Mouse (Mus musculus): ENCODE measurements around the gene Cul5. TPM values are rescaled to one million over a fixed set of nuclear protein-coding genes. Genes with fewer than 3 reads are reported as not detected.

Cul5 gene
- polyA plus RNA-seq (2015; fragmentation: Illumina TruSeq; extraction: RNeasy Lipid Tissue Mini Kit (QIAGEN cat#74804); ENCODE audit: insufficient read depth, low read depth, low replicate concordance) = 3.8 TPM

DNA sequence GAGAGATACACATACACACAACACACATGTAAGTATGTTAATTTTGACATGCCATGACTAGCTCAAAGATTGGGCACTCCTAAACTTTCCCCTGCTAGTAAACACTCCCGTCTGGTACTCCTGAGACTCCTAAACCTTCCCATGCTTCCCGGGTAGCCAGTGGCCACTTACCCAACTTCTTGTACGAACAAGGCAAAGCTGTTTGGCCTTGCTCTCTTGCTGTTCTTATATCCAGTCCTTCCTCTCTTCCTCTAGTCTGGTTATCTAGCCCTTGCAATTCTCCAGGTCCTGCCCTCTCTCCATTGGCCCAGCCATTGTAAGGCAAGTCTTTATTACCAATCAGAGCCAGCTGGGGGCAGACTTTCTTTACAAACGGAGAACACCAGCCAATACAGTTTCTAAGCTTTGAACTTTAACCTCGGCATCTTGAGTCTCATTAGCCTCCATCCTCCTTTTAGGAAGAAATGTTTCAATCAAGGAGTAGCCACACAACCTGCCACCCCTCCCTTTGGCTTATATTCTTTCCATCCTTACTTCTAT lies at the start of gene Cul5:
TSS of gene Cul5 (minus strand) at position 335 of the 540 bp plus-strand sequence.

DNA sequence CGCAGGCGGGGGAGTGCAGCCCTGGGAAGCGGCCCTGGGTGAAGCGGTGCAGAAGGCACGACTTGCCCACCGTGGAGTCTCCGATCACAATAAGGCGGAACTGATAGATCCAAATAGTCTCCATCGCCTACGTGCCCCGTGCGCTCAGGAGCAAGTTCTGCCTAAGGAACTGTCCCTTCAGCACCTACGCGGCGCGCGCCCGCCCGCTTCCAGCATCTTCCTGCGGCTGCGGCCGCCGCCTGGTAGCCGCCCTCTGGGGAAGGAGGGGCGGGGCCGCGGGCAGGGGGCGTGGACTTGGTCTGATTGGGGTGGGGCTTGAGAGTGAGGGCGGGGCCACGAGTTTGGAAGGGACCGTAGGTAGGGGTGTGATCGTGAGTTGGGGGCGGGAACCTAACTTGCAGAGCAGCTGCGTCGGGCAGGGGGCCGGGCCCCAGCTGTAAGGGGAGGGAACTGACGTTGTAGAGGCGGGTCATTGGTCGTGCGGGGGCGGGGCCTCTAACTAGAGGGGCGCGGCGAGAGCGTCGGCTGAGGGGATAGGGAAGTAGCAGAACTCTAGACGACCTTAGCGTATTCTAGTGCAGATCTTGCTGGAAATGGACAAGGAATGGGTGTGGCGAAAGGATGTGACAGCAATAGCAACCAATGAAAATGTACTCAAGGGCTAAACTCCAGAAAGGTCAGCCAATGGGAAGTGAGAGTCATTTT lies 36.3 kb upstream of the Cul5 start, which contains the start of gene Rab39:
TSS of gene Rab39 (minus strand) at position 241 of the 705 bp plus-strand sequence.

DNA sequence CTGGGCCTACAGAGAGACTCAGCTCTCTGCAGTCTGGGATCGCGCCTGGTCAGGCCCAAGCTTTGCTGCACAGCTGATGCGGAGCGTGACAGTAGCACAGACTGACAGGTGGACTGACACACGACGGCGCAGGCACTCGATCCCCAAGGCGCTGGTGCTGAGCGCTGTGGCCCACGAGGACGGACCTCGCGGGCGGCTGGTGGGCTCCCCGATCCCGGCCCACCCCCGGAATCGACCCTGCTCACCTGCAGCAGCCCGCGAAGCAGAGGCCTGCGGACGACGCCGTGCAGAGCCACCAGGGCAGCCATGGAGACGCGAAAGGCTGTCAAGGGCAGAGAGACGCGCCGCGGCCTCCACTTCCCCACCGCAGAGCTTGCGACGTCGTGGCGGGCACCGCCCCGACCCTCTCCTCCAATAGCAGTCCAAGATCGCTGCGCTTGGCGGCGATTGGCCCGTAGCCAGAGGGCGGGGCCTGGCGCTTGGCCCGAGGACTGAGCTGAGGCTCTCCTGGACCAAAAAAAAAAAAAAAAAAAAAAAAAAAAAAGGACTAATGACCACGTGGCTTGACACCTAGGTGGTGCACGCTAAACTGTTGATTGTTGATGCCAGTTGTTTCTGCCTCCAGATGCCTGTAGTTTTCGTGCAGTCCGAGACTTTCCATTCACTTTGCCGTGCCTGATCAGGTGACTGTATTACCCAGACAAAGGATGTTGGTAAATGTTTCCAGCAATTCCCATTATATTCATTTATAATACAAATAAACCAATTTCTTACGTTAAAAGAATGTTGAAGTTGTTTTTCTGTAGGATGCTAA lies 59.6 kb downstream of the Cul5 start, which contains the start of gene Acat1:
TSS of gene Acat1 (minus strand) at position 415 of the 814 bp plus-strand sequence.

Other genes starting within 250 kb of the Cul5 start
- 2.0 TPM for gene Atm, start 133.3 kb downstream of the Cul5 start, polyA plus RNA-seq (2015; fragmentation: Illumina TruSeq; extraction: RNeasy Lipid Tissue Mini Kit (QIAGEN cat#74804); ENCODE audit: insufficient read depth, low read depth, low replicate concordance)
- 1.4 TPM for gene Npat, start 133.0 kb downstream of the Cul5 start, polyA plus RNA-seq (2015; fragmentation: Illumina TruSeq; extraction: RNeasy Lipid Tissue Mini Kit (QIAGEN cat#74804); ENCODE audit: insufficient read depth, low read depth, low replicate concordance)
- 15.5 TPM for gene Acat1, start 59.6 kb downstream of the Cul5 start, polyA plus RNA-seq (2015; fragmentation: Illumina TruSeq; extraction: RNeasy Lipid Tissue Mini Kit (QIAGEN cat#74804); ENCODE audit: insufficient read depth, low read depth, low replicate concordance)
- gene Rab39, start 36.2 kb upstream of the Cul5 start, polyA plus RNA-seq (2015; fragmentation: Illumina TruSeq; extraction: RNeasy Lipid Tissue Mini Kit (QIAGEN cat#74804); ENCODE audit: insufficient read depth, low read depth, low replicate concordance) = not detected
- not detected for gene Slc35f2, start 101.5 kb upstream of the Cul5 start, polyA plus RNA-seq (2015; fragmentation: Illumina TruSeq; extraction: RNeasy Lipid Tissue Mini Kit (QIAGEN cat#74804); ENCODE audit: insufficient read depth, low read depth, low replicate concordance)
- gene Sln, start 180.2 kb upstream of the Cul5 start, polyA plus RNA-seq (2015; fragmentation: Illumina TruSeq; extraction: RNeasy Lipid Tissue Mini Kit (QIAGEN cat#74804); ENCODE audit: insufficient read depth, low read depth, low replicate concordance) = not detected

All from pancreas, adult 10 weeks (tissue).